Mouse (Mus musculus) myocyte (in vitro differentiated cells): ENCODE data around the gene 6330403K07Rik.

Source experiments
- CEBPB ChIP-seq: IDR thresholded peaks from 2 replicates; pipeline ENCODE4 v1.6.1; 2011; ENCODE audit warnings: mild to moderate bottlenecking, moderate library complexity; ENCODE audit not compliant: poor library complexity, insufficient read depth, severe bottlenecking
- E2F4 ChIP-seq: IDR thresholded peaks from one replicate; pipeline ENCODE4 v1.6.1; 2011; ENCODE audit warnings: mild to moderate bottlenecking, control low read depth, moderate library complexity; ENCODE audit not compliant: insufficient read depth
- MAX ChIP-seq: IDR thresholded peaks from one replicate; pipeline ENCODE4 v1.6.1; 2011; ENCODE audit warnings: low read depth, mild to moderate bottlenecking, control low read depth
- MYOD1 ChIP-seq, 3 experiments: IDR thresholded peaks; one replicate each; pipeline ENCODE4 v1.6.1; 2011; ENCODE audit warnings: control low read depth in 2 of 3, low read depth in 2 of 3, mild to moderate bottlenecking in 2 of 3, moderate library complexity in 1 of 3; ENCODE audit not compliant: insufficient read length in 2 of 3, control insufficient read depth in 1 of 3
- MYOG ChIP-seq, 3 experiments: IDR thresholded peaks; one replicate each; pipeline ENCODE4 v1.6.1; 2011; ENCODE audit warnings: control low read depth in 2 of 3, low read depth in 2 of 3, mild to moderate bottlenecking in 2 of 3; ENCODE audit not compliant: insufficient read length in 2 of 3, control insufficient read depth in 1 of 3, insufficient read depth in 1 of 3
- POLR2A ChIP-seq: IDR thresholded peaks from one replicate; pipeline ENCODE4 v1.6.1; 2011; ENCODE audit warnings: low read depth, mild to moderate bottlenecking, control low read depth, moderate library complexity; ENCODE audit not compliant: insufficient read length
- POLR2AphosphoS2 ChIP-seq: IDR thresholded peaks from one replicate; pipeline ENCODE4 v1.6.1; 2011; ENCODE audit warnings: low read depth, control low read depth; ENCODE audit not compliant: insufficient read length
- REST ChIP-seq: IDR thresholded peaks from one replicate; pipeline ENCODE4 v1.6.1; 2011; ENCODE audit warnings: mild to moderate bottlenecking, control low read depth, moderate library complexity; ENCODE audit not compliant: insufficient read depth, insufficient read length
- TCF12 ChIP-seq: IDR thresholded peaks from one replicate; pipeline ENCODE4 v1.6.1; 2011; ENCODE audit warnings: mild to moderate bottlenecking, control low read depth; ENCODE audit not compliant: poor library complexity, insufficient read depth, severe bottlenecking
- TCF3 ChIP-seq: IDR thresholded peaks from one replicate; pipeline ENCODE4 v1.6.1; 2011; ENCODE audit warnings: low read depth, control low read depth; ENCODE audit not compliant: insufficient read length
- USF1 ChIP-seq: IDR thresholded peaks from one replicate; pipeline ENCODE4 v1.6.1; 2011; ENCODE audit warnings: low read depth, mild to moderate bottlenecking, control low read depth, moderate library complexity

- TF ChIP-seq TCF3 (no peak), TCF12 (no peak), POLR2A (no peak), MYOD1 (IDR thresholded peaks at IDR 0.05; ENCODE audit: control insufficient read depth in 1 of 3, insufficient read length in 2 of 3, low read depth in 2 of 3) (no peak), REST (no peak), MAX (no peak), USF1 (no peak), CEBPB (no peak), MYOG (IDR thresholded peaks at IDR 0.05; ENCODE audit: control insufficient read depth in 1 of 3, insufficient read depth in 1 of 3, insufficient read length in 2 of 3, low read depth in 2 of 3) (no peak), E2F4 (no peak), POLR2AphosphoS2 (no peak)
These were observed 20.6 kb downstream of the 6330403K07Rik start for GRCm38 (mm10) chr11:71012743-71013142.
